Mouse (Mus musculus) embryonic facial prominence, embryonic 10.5 days (tissue): ENCODE results near the gene Serpind1. TPM values are rescaled to one million over a fixed set of nuclear protein-coding genes. Genes with fewer than 3 reads are reported as not detected.

Experiments
- DNase-seq: peaks from one replicate; pipeline ENCODE4 v3.0.0-alpha.2; 2017; ENCODE audit warnings: low spot score
- H3K27ac ChIP-seq: fragments of 300-500 bp; sonication (generic); replicated peaks from 2 replicates; pipeline ENCODE4 v1.5.1; 2016; ENCODE audit warnings: mild to moderate bottlenecking
- H3K27me3 ChIP-seq: fragments of 300-500 bp; sonication (generic); replicated peaks from 2 replicates; pipeline ENCODE4 v1.6.1; 2016; ENCODE audit warnings: low read depth, mild to moderate bottlenecking; ENCODE audit not compliant: poor library complexity, severe bottlenecking
- H3K36me3 ChIP-seq: fragments of 300-500 bp; sonication (generic); replicated peaks from 2 replicates; pipeline ENCODE4 v1.6.1; 2016; ENCODE audit warnings: mild to moderate bottlenecking, moderate library complexity
- H3K4me1 ChIP-seq: fragments of 300-500 bp; sonication (generic); 2 replicates; pipeline ENCODE4 v1.6.1; 2016
- H3K4me3 ChIP-seq: fragments of 300-500 bp; sonication (generic); 2 replicates; pipeline ENCODE4 v1.5.1; 2016; ENCODE audit warnings: mild to moderate bottlenecking, moderate library complexity
- H3K9me3 ChIP-seq: fragments of 300-500 bp; sonication (generic); 2 replicates; pipeline ENCODE4 v1.6.1; 2016; ENCODE audit warnings: mild to moderate bottlenecking
- WGBS: fragments of 180-500 bp; shearing (Covaris S2); methylation state at CpG from one replicate; pipeline ENCODE4 v1.1.7; 2016; 5-methylcytosine and 5-hydroxymethylcytosine counted together
- polyA plus RNA-seq: library from polyadenylated mRNA; unstranded; fragments of >200 nt; fragmentation: Nextera tagmentation; extraction: Ambion mirVana; gene quantifications from 2 replicates; pipeline ENCODE4 v1.2.1, GENCODE M21; 2016

Serpind1 gene
- polyA plus RNA-seq, 1 experiment from 2014 or later, result 0.19 TPM

DNA sequence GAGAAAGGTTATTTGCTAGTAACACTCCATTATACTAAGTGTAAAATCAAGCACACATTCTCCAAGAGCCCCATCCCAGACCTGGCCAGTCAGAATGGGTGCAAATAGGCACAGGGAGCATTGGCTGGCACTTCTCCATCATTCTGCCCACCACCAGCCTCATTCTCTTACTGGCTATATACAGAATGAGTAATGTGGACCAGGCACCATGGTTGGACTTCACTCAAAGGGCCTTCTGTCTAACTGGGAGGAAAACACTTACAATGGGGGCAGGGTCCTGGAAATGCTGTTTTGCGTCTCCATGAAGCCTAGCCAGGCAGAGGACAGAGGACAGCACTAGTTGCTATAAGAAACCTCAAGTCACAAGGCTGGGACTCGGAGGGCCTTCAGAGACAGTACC is 5.1 kb upstream of the Serpind1 start:
- Histone ChIP-seq H3K27me3 (no peaks in the 10 kb centered on the region), H3K9me3 (no peaks in the 10 kb centered on the region), H3K27ac (no peak overlapping the region), H3K4me3 (no peak overlapping the region), H3K36me3 (peaks cover 56% of the 10 kb centered on the region), H3K4me1 (no peaks in the 10 kb centered on the region)
- no peak for DNase-seq
- WGBS, result 85% methylated on average over 2 of the region's 2 CpGs

DNA sequence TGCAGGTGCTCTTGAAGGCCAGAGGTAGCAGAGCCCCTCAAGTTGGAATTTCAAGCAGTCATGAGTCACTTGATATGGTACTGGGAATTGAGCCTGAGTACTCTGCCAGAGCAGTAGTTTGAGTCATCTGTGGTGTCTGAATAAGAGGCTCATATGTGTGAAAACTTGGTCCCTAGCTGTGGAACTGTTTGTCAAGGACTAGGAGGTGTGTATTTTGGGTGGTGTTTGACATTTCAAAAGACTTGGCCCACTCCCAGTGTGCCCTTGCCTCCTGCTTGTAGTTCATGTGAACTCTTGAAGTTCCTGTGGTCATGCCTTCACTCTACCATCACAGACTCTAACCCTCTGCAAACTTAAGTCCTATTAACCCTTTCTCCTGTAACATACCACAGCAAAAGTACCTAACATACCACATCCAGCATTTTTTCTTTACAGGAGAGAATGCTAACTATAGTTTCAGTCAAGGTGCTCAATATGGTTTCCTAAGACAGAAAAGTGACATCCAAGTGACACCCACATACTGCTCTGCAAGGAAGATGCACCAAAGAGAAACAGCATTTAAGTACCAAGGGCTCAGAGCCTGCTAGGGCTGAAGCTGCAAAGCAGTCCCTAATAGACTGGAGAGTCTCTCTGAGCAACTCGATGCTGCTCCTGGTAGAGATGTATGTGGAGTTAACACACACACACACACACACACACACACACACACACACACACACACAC is 1.2 kb upstream of the Serpind1 start:
- Histone ChIP-seq H3K4me1 (no peaks in the 10 kb centered on the region; the same call in 1 of the 2 replicates), H3K36me3 (peaks cover 23% of the 10 kb centered on the region), H3K27me3 (no peaks in the 10 kb centered on the region), H3K4me3 (no peak overlapping the region), H3K9me3 (no peaks in the 10 kb centered on the region), H3K27ac (no peak overlapping the region)
- DNase-seq, result no peak
- WGBS, result 84% methylated on average over 1 of the region's 1 CpGs

DNA sequence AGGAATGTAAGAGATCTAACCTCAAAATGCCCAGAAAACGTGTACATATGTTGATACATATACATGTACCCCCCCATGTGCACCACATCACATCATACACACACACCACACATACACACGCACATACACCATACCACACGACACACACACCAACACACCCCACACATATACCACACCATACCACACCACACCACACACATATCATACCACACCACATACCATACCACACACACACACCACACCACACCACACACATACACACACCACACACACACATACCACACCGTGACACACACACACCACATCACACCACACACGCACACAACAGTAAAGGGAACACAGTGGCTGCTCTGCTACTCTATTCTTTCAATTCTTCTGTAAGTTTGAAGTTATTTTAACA is 684 bp downstream of the Serpind1 start:
- Histone ChIP-seq H3K27me3 (no peaks in the 10 kb centered on the region), H3K9me3 (no peaks in the 10 kb centered on the region), H3K4me3 (no peak overlapping the region), H3K36me3 (peaks cover 18% of the 10 kb centered on the region), H3K4me1 (no peaks in the 10 kb centered on the region; the same call in 1 of the 2 replicates), H3K27ac (no peak overlapping the region)
- WGBS, result 91% methylated on average over 5 of the region's 5 CpGs
- no peak for DNase-seq

DNA sequence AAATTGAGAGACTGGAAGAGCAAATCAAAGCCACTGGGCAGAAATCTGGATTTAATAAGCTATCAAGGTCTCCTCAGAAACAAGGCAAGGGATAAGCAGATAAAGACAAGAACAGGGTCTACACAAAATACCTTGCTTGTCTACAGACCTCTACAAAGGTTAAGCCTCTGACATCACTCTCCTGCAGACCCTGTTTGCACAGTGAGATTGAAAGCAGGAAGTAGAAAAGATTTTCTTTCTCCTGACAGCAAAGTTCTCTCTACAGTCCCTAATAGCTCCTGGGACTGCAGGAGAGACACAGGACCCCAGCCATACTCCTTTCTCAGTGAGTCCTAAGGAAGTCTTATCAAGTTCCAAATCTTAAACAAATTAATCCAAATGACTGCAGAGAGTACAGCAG is 3.4 kb downstream of the Serpind1 start:
- Histone ChIP-seq H3K27ac (no peak overlapping the region), H3K27me3 (no peaks in the 10 kb centered on the region), H3K4me1 (no peaks in the 10 kb centered on the region; the same call in 1 of the 2 replicates), H3K4me3 (no peak overlapping the region), H3K9me3 (no peaks in the 10 kb centered on the region), H3K36me3 (peaks cover 12% of the 10 kb centered on the region; the same call in 1 of the 2 replicates)
- no peak for DNase-seq

- H3K9me3 ChIP-seq, result no peaks in the 10 kb centered on the region
- no peaks in the 10 kb centered on the region; the same call in 1 of the 2 replicates for H3K4me1 ChIP-seq
- no peak overlapping the region for H3K27ac ChIP-seq
- no peaks in the 10 kb centered on the region for H3K27me3 ChIP-seq
- no peak overlapping the region for H3K4me3 ChIP-seq
- peaks cover 8% of the 10 kb centered on the region; the same call in 1 of the 2 replicates for H3K36me3 ChIP-seq
- WGBS, result 74% methylated on average over 1 of the region's 1 CpGs
- DNase-seq, result no peak
Measured at GRCm38 (mm10) chr16:17336089-17336488, 4.9 kb downstream of the Serpind1 start.

DNA sequence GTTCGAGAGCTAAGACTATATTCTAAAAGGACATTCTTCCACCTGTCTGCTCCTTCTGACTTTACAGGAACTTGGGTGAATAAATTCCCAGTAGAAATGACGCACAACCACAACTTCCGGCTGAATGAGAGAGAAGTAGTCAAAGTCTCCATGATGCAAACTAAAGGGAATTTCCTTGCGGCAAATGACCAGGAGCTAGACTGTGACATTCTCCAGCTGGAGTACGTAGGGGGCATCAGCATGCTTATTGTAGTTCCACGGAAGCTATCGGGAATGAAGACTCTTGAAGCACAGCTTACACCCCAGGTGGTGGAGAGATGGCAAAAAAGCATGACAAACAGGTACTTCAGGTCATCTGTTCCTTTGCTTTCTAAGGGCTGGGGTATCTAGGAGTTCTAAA is 8.5 kb downstream of the Serpind1 start:
- Histone ChIP-seq H3K4me1 (no peaks in the 10 kb centered on the region; the same call in 1 of the 2 replicates), H3K27ac (no peak overlapping the region), H3K9me3 (no peaks in the 10 kb centered on the region), H3K27me3 (no peaks in the 10 kb centered on the region), H3K4me3 (no peak overlapping the region), H3K36me3 (peaks cover 21% of the 10 kb centered on the region; the same call in 1 of the 2 replicates)
- DNase-seq, result no peak
- 90% methylated on average over 7 of the region's 7 CpGs for WGBS

GRCm38 (mm10) chr16:17340705-17341104 is 9.5 kb downstream of the Serpind1 start:
- 86% methylated on average over 2 of the region's 2 CpGs for WGBS
- Histone ChIP-seq H3K4me1 (no peaks in the 10 kb centered on the region), H3K27ac (no peak overlapping the region), H3K36me3 (peaks cover 20% of the 10 kb centered on the region; the same call in 1 of the 2 replicates), H3K4me3 (no peak overlapping the region), H3K9me3 (no peaks in the 10 kb centered on the region), H3K27me3 (no peaks in the 10 kb centered on the region)
- no peak for DNase-seq

GRCm38 (mm10) chr16:17341847-17342246 is 10.7 kb downstream of the Serpind1 start:
- no peak for DNase-seq
- no peak overlapping the region for H3K27ac ChIP-seq
- no peak overlapping the region for H3K4me3 ChIP-seq
- H3K36me3 ChIP-seq, result peaks cover 19% of the 10 kb centered on the region; the same call in 1 of the 2 replicates
- no peaks in the 10 kb centered on the region for H3K27me3 ChIP-seq
- 91% methylated on average over 4 of the region's 4 CpGs for WGBS
- H3K9me3 ChIP-seq, result no peaks in the 10 kb centered on the region
- no peaks in the 10 kb centered on the region for H3K4me1 ChIP-seq

DNA sequence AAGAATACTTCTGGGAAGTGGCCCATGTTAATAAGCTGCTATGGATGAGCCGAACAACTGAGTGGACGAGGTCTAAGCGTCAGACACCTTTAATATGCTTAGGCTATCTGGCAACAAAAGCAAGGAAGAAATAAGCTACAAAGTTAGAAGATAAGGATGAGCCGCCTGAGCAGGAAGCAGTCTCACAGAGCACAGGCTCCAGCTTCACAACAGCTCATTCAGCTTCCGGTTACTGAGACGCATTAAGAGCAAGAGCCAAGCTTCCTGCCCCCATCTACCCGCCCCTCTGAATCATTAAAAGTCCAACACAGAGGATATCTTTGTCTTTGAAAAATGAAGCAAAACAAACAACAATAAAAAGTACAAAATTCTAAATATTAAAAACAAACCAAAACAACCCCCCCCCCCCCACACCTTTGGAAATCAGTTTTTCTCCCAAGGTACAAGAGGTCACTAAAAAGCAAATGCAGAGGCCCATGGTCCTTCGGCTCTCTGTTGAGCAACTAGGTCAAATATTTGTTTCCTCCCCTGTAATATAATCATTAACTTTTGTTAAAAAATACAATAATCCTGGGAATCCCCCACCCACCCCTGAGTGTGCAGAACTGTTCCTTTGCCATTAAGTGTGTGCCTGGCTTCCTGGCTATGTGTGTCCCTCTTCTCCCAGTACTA is 14.1 kb downstream of the Serpind1 start:
- Histone ChIP-seq H3K9me3 (no peaks in the 10 kb centered on the region), H3K27me3 (no peaks in the 10 kb centered on the region), H3K36me3 (peaks cover 39% of the 10 kb centered on the region), H3K4me3 (no peak overlapping the region), H3K27ac (no peak overlapping the region), H3K4me1 (no peaks in the 10 kb centered on the region)
- DNase-seq, result no peak
- 84% methylated on average over 8 of the region's 8 CpGs for WGBS

- Histone ChIP-seq H3K27ac (no peak overlapping the region), H3K4me3 (no peak overlapping the region), H3K27me3 (no peaks in the 10 kb centered on the region), H3K9me3 (no peaks in the 10 kb centered on the region), H3K36me3 (peaks cover 44% of the 10 kb centered on the region), H3K4me1 (no peaks in the 10 kb centered on the region)
- 90% methylated on average over 2 of the region's 2 CpGs for WGBS
- no peak for DNase-seq
Measured at GRCm38 (mm10) chr16:17345813-17346155, 14.6 kb downstream of the Serpind1 start.

GRCm38 (mm10) chr16:17346766-17347165 is 15.6 kb downstream of the Serpind1 start:
- H3K27me3 ChIP-seq, result no peaks in the 10 kb centered on the region
- peaks cover 53% of the 10 kb centered on the region for H3K36me3 ChIP-seq
- no peak overlapping the region for H3K4me3 ChIP-seq
- WGBS, result 79% methylated on average over 1 of the region's 1 CpGs
- DNase-seq, result no peak
- no peaks in the 10 kb centered on the region for H3K9me3 ChIP-seq
- H3K27ac ChIP-seq, result no peak overlapping the region
- no peaks in the 10 kb centered on the region for H3K4me1 ChIP-seq

DNA sequence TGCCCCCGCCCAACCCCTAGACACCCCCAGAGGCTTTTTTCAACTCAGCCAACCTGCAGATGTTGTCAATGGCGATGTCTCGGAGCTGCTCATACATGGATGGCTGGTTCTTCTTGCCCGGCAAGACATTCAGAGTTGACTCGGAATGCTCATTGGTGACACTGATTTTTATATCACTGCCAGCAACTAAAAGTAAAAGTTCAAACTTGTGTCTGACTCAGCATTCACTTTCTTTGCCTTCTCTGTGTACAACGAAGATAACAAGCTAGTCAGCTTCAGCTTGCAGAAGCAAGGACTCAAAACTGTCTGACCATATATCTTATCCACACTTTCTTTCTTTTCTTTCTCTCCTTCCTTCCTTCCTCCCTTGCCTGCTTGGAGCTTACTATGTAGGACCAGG is 24.9 kb downstream of the Serpind1 start:
- 92% methylated on average over 6 of the region's 6 CpGs for WGBS
- Histone ChIP-seq H3K36me3 (peaks cover 58% of the 10 kb centered on the region), H3K4me1 (no peaks in the 10 kb centered on the region)

GRCm38 (mm10) chr16:17358787-17359186 is 27.6 kb downstream of the Serpind1 start:
- peaks cover 51% of the 10 kb centered on the region for H3K36me3 ChIP-seq
- no peaks in the 10 kb centered on the region for H3K9me3 ChIP-seq
- no peak overlapping the region for H3K4me3 ChIP-seq
- H3K27me3 ChIP-seq, result no peaks in the 10 kb centered on the region
- H3K4me1 ChIP-seq, result no peaks in the 10 kb centered on the region
- no peak for DNase-seq
- 94% methylated on average over 4 of the region's 4 CpGs for WGBS
- no peak overlapping the region for H3K27ac ChIP-seq

More for the DNA sequence above, 24.9 kb downstream of the Serpind1 start:
- H3K4me3 ChIP-seq, result no peak overlapping the region
- no peak for DNase-seq
- H3K9me3 ChIP-seq, result no peaks in the 10 kb centered on the region
- no peak overlapping the region for H3K27ac ChIP-seq
- H3K27me3 ChIP-seq, result no peaks in the 10 kb centered on the region
